Mouse (Mus musculus): ENCODE measurements around the gene Arhgef2. TPM values are rescaled to one million over a fixed set of nuclear protein-coding genes. Genes with fewer than 3 reads are reported as not detected.

Arhgef2 gene
- total RNA-seq, 2 experiments from 2014 or later: 18.5 to 29.3 TPM

Other genes with a start within 250 kb of the Arhgef2 start
- gene Paqr6, start 241.4 kb upstream of the Arhgef2 start, total RNA-seq (2021): under 1 TPM; 0.26 to 0.42 TPM
- not detected for gene Bglap3, start 233.2 kb upstream of the Arhgef2 start, total RNA-seq (2021)
- not detected for gene Bglap2, start 227.3 kb upstream of the Arhgef2 start, total RNA-seq (2021)
- gene Bglap, start 221.5 kb upstream of the Arhgef2 start, total RNA-seq (2021): not detected
- 10 to 100 TPM; 15.1 to 20.3 TPM for gene Pmf1, start 195.6 kb upstream of the Arhgef2 start, total RNA-seq (2021)
- 10 to 100 TPM; 13.0 to 15.6 TPM for gene Slc25a44, start 180.8 kb upstream of the Arhgef2 start, total RNA-seq (2021)
- gene Sema4a, start 144.8 kb upstream of the Arhgef2 start, total RNA-seq (2021): 1 to 10 TPM; 1.2 to 1.4 TPM
- gene Lmna, start 96.0 kb upstream of the Arhgef2 start, total RNA-seq (2021): 10 to 100 TPM; 75.3 to 79.8 TPM
- under 1 TPM; 0.17 to 0.33 TPM for gene Mex3a, start 73.6 kb upstream of the Arhgef2 start, total RNA-seq (2021)
- not detected for gene Rab25, start 57.7 kb upstream of the Arhgef2 start, total RNA-seq (2021)
- gene Lamtor2, start 52.9 kb upstream of the Arhgef2 start, total RNA-seq (2021): 10 to 100 TPM; 70.6 to 76.1 TPM
- gene Ubqln4, start 52.2 kb upstream of the Arhgef2 start, total RNA-seq (2021): 10 to 100 TPM; 73.6 to 77.4 TPM
- 10 to 100 TPM; 46.3 to 51.4 TPM for gene Ssr2, start 30.1 kb upstream of the Arhgef2 start, total RNA-seq (2021)
- not detected for gene Rxfp4, start 47.2 kb downstream of the Arhgef2 start, total RNA-seq (2021)
- gene Khdc4, start 79.8 kb downstream of the Arhgef2 start, total RNA-seq (2021): 10 to 100 TPM; 19.9 to 25.0 TPM
- gene Rit1, start 110.9 kb downstream of the Arhgef2 start, total RNA-seq (2021): 10 to 100 TPM; 16.5 to 20.5 TPM
- gene Syt11, start 169.2 kb downstream of the Arhgef2 start, total RNA-seq (2021): 1 to 10 TPM; 2.1 to 3.1 TPM
- 10 to 100 TPM; 12.2 to 12.8 TPM for gene Gon4l, start 229.3 kb downstream of the Arhgef2 start, total RNA-seq (2021)